Mouse (Mus musculus): ENCODE results near the gene Abcc8. TPM values are rescaled to one million over a fixed set of nuclear protein-coding genes. Genes with fewer than 3 reads are reported as not detected.

The Abcc8 gene
- polyA plus RNA-seq, 1 experiment from 2014 or later = 0.31 TPM

GRCm38 (mm10) chr7:46096136-46096535 lies 83.7 kb downstream of the Abcc8 start:
- no peak overlapping the region for H3K9ac ChIP-seq (ENCODE audit: low read depth, low read length)
- ATAC-seq (ENCODE audit: low read depth) = no peak
- H3K27ac ChIP-seq (ENCODE audit: low read length) = no peak overlapping the region
- no peaks in the 10 kb centered on the region; the same call in 1 of the 2 replicates for H3K4me1 ChIP-seq (ENCODE audit: control insufficient read depth, low read depth, low read length)
- no peak overlapping the region for H3K4me3 ChIP-seq (ENCODE audit: low read depth, low read length)
- H3K9me3 ChIP-seq (replicated peaks; ENCODE audit: control insufficient read depth, low read length) = no peaks in the 10 kb centered on the region
- H3K27me3 ChIP-seq (ENCODE audit: control insufficient read depth, insufficient read depth, low read depth, low read length) = peaks cover 6% of the 10 kb centered on the region
- H3K4me2 ChIP-seq (ENCODE audit: low read depth, low read length) = no peak overlapping the region
- 2% methylated on average over 4 of the region's 4 CpGs for WGBS (ENCODE audit: insufficient replicate concordance)
- no peaks in the 10 kb centered on the region for H3K36me3 ChIP-seq (ENCODE audit: control insufficient read depth, insufficient read depth)

GRCm38 (mm10) chr7:46092803-46093202 lies 87.0 kb downstream of the Abcc8 start:
- Histone ChIP-seq H3K9me3 (replicated peaks; ENCODE audit: control insufficient read depth, low read length) (no peaks in the 10 kb centered on the region), H3K9ac (ENCODE audit: low read depth, low read length) (no peak overlapping the region), H3K36me3 (ENCODE audit: control insufficient read depth, insufficient read depth) (no peaks in the 10 kb centered on the region), H3K4me3 (ENCODE audit: low read depth, low read length) (no peak overlapping the region), H3K4me2 (ENCODE audit: low read depth, low read length) (no peak overlapping the region), H3K27ac (ENCODE audit: low read length) (no peak overlapping the region), H3K4me1 (ENCODE audit: control insufficient read depth, low read depth, low read length) (no peaks in the 10 kb centered on the region), H3K27me3 (ENCODE audit: control insufficient read depth, insufficient read depth, low read depth, low read length) (no peaks in the 10 kb centered on the region)
- WGBS (ENCODE audit: insufficient replicate concordance) = 52% methylated on average over 8 of the region's 8 CpGs
- ATAC-seq (ENCODE audit: low read depth) = no peak

- Histone ChIP-seq H3K4me2 (ENCODE audit: low read depth, low read length) (no peak overlapping the region), H3K4me3 (ENCODE audit: low read depth, low read length) (no peak overlapping the region), H3K27me3 (ENCODE audit: control insufficient read depth, insufficient read depth, low read depth, low read length) (no peaks in the 10 kb centered on the region), H3K4me1 (ENCODE audit: control insufficient read depth, low read depth, low read length) (no peaks in the 10 kb centered on the region), H3K9ac (ENCODE audit: low read depth, low read length) (no peak overlapping the region), H3K36me3 (ENCODE audit: control insufficient read depth, insufficient read depth) (no peaks in the 10 kb centered on the region), H3K9me3 (replicated peaks; ENCODE audit: control insufficient read depth, low read length) (no peaks in the 10 kb centered on the region), H3K27ac (ENCODE audit: low read length) (no peak overlapping the region)
- no peak for ATAC-seq (ENCODE audit: low read depth)
- 38% methylated on average over 6 of the region's 6 CpGs for WGBS (ENCODE audit: insufficient replicate concordance)
These were observed 91.6 kb downstream of the Abcc8 start for GRCm38 (mm10) chr7:46088241-46088640.

GRCm38 (mm10) chr7:46086378-46086777 lies 93.5 kb downstream of the Abcc8 start:
- 69% methylated on average over 6 of the region's 6 CpGs for WGBS (ENCODE audit: insufficient replicate concordance)
- no peak for ATAC-seq (ENCODE audit: low read depth)
- no peaks in the 10 kb centered on the region for H3K4me1 ChIP-seq (ENCODE audit: control insufficient read depth, low read depth, low read length)
- no peak overlapping the region for H3K27ac ChIP-seq (ENCODE audit: low read length)
- H3K27me3 ChIP-seq (ENCODE audit: control insufficient read depth, insufficient read depth, low read depth, low read length) = no peaks in the 10 kb centered on the region
- no peak overlapping the region for H3K4me2 ChIP-seq (ENCODE audit: low read depth, low read length)
- H3K36me3 ChIP-seq (ENCODE audit: control insufficient read depth, insufficient read depth) = no peaks in the 10 kb centered on the region
- H3K9me3 ChIP-seq (replicated peaks; ENCODE audit: control insufficient read depth, low read length) = no peaks in the 10 kb centered on the region
- no peak overlapping the region for H3K9ac ChIP-seq (ENCODE audit: low read depth, low read length)
- H3K4me3 ChIP-seq (ENCODE audit: low read depth, low read length) = no peak overlapping the region

GRCm38 (mm10) chr7:46084839-46085513 lies 94.9 kb downstream of the Abcc8 start:
- Histone ChIP-seq H3K4me1 (ENCODE audit: control insufficient read depth, low read depth, low read length) (no peaks in the 10 kb centered on the region), H3K27me3 (ENCODE audit: control insufficient read depth, insufficient read depth, low read depth, low read length) (no peaks in the 10 kb centered on the region), H3K4me2 (ENCODE audit: low read depth, low read length) (no peak overlapping the region), H3K4me3 (ENCODE audit: low read depth, low read length) (no peak overlapping the region), H3K27ac (ENCODE audit: low read length) (no peak overlapping the region), H3K36me3 (ENCODE audit: control insufficient read depth, insufficient read depth) (peaks cover 5% of the 10 kb centered on the region), H3K9ac (ENCODE audit: low read depth, low read length) (no peak overlapping the region), H3K9me3 (replicated peaks; ENCODE audit: control insufficient read depth, low read length) (no peaks in the 10 kb centered on the region)
- ATAC-seq (ENCODE audit: low read depth) = no peak
- 63% methylated on average over 16 of the region's 16 CpGs for WGBS (ENCODE audit: insufficient replicate concordance)

GRCm38 (mm10) chr7:46084024-46084423 lies 95.8 kb downstream of the Abcc8 start:
- WGBS (ENCODE audit: insufficient replicate concordance) = 76% methylated on average over 10 of the region's 10 CpGs
- Histone ChIP-seq H3K36me3 (ENCODE audit: control insufficient read depth, insufficient read depth) (peaks cover 8% of the 10 kb centered on the region), H3K4me2 (ENCODE audit: low read depth, low read length) (no peak overlapping the region), H3K27me3 (ENCODE audit: control insufficient read depth, insufficient read depth, low read depth, low read length) (no peaks in the 10 kb centered on the region), H3K27ac (ENCODE audit: low read length) (no peak overlapping the region), H3K9me3 (replicated peaks; ENCODE audit: control insufficient read depth, low read length) (no peaks in the 10 kb centered on the region), H3K9ac (ENCODE audit: low read depth, low read length) (no peak overlapping the region), H3K4me1 (ENCODE audit: control insufficient read depth, low read depth, low read length) (no peaks in the 10 kb centered on the region), H3K4me3 (ENCODE audit: low read depth, low read length) (no peak overlapping the region)
- ATAC-seq (ENCODE audit: low read depth) = no peak

GRCm38 (mm10) chr7:46077675-46078074 lies 102.2 kb downstream of the Abcc8 start:
- no peak overlapping the region for H3K9ac ChIP-seq (ENCODE audit: low read depth, low read length)
- H3K9me3 ChIP-seq (replicated peaks; ENCODE audit: control insufficient read depth, low read length) = no peaks in the 10 kb centered on the region
- no peaks in the 10 kb centered on the region for H3K27me3 ChIP-seq (ENCODE audit: control insufficient read depth, insufficient read depth, low read depth, low read length)
- no peak for ATAC-seq (ENCODE audit: low read depth)
- 73% methylated on average over 12 of the region's 12 CpGs for WGBS (ENCODE audit: insufficient replicate concordance)
- H3K27ac ChIP-seq (ENCODE audit: low read length) = no peak overlapping the region
- no peaks in the 10 kb centered on the region for H3K4me1 ChIP-seq (ENCODE audit: control insufficient read depth, low read depth, low read length)
- H3K36me3 ChIP-seq (ENCODE audit: control insufficient read depth, insufficient read depth) = peaks cover 14% of the 10 kb centered on the region
- H3K4me2 ChIP-seq (ENCODE audit: low read depth, low read length) = no peak overlapping the region
- H3K4me3 ChIP-seq (ENCODE audit: low read depth, low read length) = no peak overlapping the region

- no peak for ATAC-seq (ENCODE audit: low read depth)
- Histone ChIP-seq H3K27ac (ENCODE audit: low read length) (no peak overlapping the region), H3K9me3 (replicated peaks; ENCODE audit: control insufficient read depth, low read length) (no peaks in the 10 kb centered on the region), H3K36me3 (ENCODE audit: control insufficient read depth, insufficient read depth) (peaks cover 22% of the 10 kb centered on the region), H3K4me1 (ENCODE audit: control insufficient read depth, low read depth, low read length) (no peaks in the 10 kb centered on the region), H3K9ac (ENCODE audit: low read depth, low read length) (no peak overlapping the region), H3K27me3 (ENCODE audit: control insufficient read depth, insufficient read depth, low read depth, low read length) (no peaks in the 10 kb centered on the region), H3K4me3 (ENCODE audit: low read depth, low read length) (no peak overlapping the region), H3K4me2 (ENCODE audit: low read depth, low read length) (no peak overlapping the region)
- WGBS (ENCODE audit: insufficient replicate concordance) = 72% methylated on average over 7 of the region's 7 CpGs
These were observed 103.0 kb downstream of the Abcc8 start for GRCm38 (mm10) chr7:46076844-46077243.

GRCm38 (mm10) chr7:46068831-46069230 lies 111.0 kb downstream of the Abcc8 start:
- Histone ChIP-seq H3K9me3 (replicated peaks; ENCODE audit: control insufficient read depth, low read length) (no peaks in the 10 kb centered on the region), H3K36me3 (ENCODE audit: control insufficient read depth, insufficient read depth) (peaks cover 33% of the 10 kb centered on the region), H3K4me2 (ENCODE audit: low read depth, low read length) (no peak overlapping the region)

More at GRCm38 (mm10) chr7:46068831-46069230, 111.0 kb downstream of the Abcc8 start:
- Histone ChIP-seq H3K4me1 (ENCODE audit: control insufficient read depth, low read depth, low read length) (no peaks in the 10 kb centered on the region), H3K4me3 (ENCODE audit: low read depth, low read length) (no peak overlapping the region), H3K27ac (ENCODE audit: low read length) (no peak overlapping the region), H3K9ac (ENCODE audit: low read depth, low read length) (no peak overlapping the region), H3K27me3 (ENCODE audit: control insufficient read depth, insufficient read depth, low read depth, low read length) (no peaks in the 10 kb centered on the region)
- ATAC-seq (ENCODE audit: low read depth) = no peak
- WGBS (ENCODE audit: insufficient replicate concordance) = 87% methylated on average over 8 of the region's 8 CpGs

All from liver, embryonic 16.5 days (tissue).